Mouse (Mus musculus): ENCODE data around the gene Pip5k1c. TPM values are rescaled to one million over a fixed set of nuclear protein-coding genes. Genes with fewer than 3 reads are reported as not detected.

Gene Pip5k1c
- polyA plus RNA-seq, 1 experiment, result 23.3 TPM

DNA sequence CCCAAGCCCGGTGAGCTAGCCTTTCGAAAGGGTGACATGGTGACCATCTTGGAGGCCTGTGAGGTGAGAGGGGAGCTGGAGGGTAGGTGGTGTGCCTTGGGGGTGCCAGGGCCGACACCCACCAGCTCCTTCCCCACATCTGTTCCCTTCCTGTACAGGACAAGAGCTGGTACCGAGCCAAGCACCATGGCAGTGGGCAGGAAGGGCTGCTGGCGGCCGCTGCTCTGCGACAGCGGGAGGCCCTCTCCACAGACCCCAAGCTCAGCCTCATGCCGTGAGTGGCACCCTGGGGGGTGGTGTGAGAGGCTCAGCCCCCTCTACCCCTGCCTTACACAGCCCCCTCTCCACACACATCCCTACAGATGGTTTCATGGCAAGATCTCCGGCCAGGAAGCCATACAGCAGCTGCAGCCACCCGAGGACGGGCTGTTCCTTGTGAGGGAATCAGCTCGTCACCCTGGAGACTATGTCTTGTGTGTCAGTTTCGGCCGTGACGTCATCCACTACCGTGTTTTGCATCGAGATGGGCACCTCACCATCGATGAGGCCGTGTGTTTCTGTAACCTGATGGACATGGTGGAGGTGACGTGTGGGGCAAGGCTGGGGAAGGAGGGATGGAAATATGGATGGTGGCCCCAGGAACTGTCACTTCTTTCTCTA, 33.4 kb upstream of the Pip5k1c start:
- TF ChIP-seq POLR2AphosphoS2 (IDR thresholded peaks at IDR 0.05; ENCODE audit: insufficient read length, low read depth), result peak; percentile 46
- no peak for TF ChIP-seq POLR2A (IDR thresholded peaks at IDR 0.05; ENCODE audit: insufficient read length, low read depth)
- Histone ChIP-seq H3K4me3 (no peak overlapping the region), H3K36me3 (ENCODE audit: control insufficient read depth, insufficient read depth) (no peaks in the 10 kb centered on the region), H3K27me3 (ENCODE audit: control insufficient read depth, insufficient read depth, insufficient read length) (peaks cover 19% of the 10 kb centered on the region), H3K79me2 (ENCODE audit: control insufficient read depth, insufficient read depth) (no peaks in the 10 kb centered on the region), H3K4me2 (ENCODE audit: low read depth) (no peak overlapping the region), H3ac (ENCODE audit: control insufficient read depth, insufficient read length) (no peak overlapping the region)

DNA sequence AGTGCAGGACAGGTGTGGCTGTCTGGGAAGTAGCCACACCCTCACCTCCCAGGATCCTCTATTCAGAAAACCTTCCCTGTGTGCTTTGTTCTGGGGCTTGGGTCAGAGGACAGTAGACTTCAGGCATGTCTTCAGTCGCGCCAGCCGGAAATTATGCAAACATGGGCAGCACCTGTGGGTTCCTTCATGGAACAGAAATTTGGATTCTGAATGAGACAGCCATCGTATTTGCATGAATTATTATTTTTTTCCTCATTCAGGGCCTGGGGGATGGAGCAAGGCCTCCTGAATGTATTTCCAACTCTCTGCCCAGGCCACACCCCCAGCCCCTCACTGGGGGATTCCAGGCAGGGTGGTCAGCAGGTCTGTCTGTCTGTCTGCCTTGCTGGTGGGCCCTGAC, 31.7 kb upstream of the Pip5k1c start:
- Histone ChIP-seq H3ac (ENCODE audit: control insufficient read depth, insufficient read length) (no peak overlapping the region), H3K27me3 (ENCODE audit: control insufficient read depth, insufficient read depth, insufficient read length) (peaks cover 19% of the 10 kb centered on the region), H3K4me3 (no peak overlapping the region), H3K79me2 (ENCODE audit: control insufficient read depth, insufficient read depth) (peaks cover 16% of the 10 kb centered on the region), H3K4me2 (ENCODE audit: low read depth) (no peak overlapping the region), H3K36me3 (ENCODE audit: control insufficient read depth, insufficient read depth) (no peaks in the 10 kb centered on the region)
- no peak for TF ChIP-seq MYOD1 (IDR thresholded peaks at IDR 0.05; ENCODE audit: control insufficient read depth in 1 of 3, insufficient read length in 2 of 3, low read depth in 2 of 3)
- TF ChIP-seq REST (IDR thresholded peaks at IDR 0.05; ENCODE audit: insufficient read depth, insufficient read length), result no peak
- no peak for TF ChIP-seq POLR2AphosphoS2 (IDR thresholded peaks at IDR 0.05; ENCODE audit: insufficient read length, low read depth)
- no peak for TF ChIP-seq MYOG (IDR thresholded peaks at IDR 0.05; ENCODE audit: control insufficient read depth in 1 of 3, insufficient read depth in 1 of 3, insufficient read length in 2 of 3, low read depth in 2 of 3)
- no peak for TF ChIP-seq USF1 (IDR thresholded peaks at IDR 0.05; ENCODE audit: low read depth)
- no peak for TF ChIP-seq TCF3 (IDR thresholded peaks at IDR 0.05; ENCODE audit: insufficient read length, low read depth)
- no peak for TF ChIP-seq E2F4 (IDR thresholded peaks at IDR 0.05; ENCODE audit: insufficient read depth)
- TF ChIP-seq SRF (IDR thresholded peaks at IDR 0.05; ENCODE audit: control insufficient read depth, insufficient read length, low read depth), result no peak
- TF ChIP-seq TCF12 (IDR thresholded peaks at IDR 0.05; ENCODE audit: insufficient read depth, poor library complexity, severe bottlenecking), result no peak
- no peak for TF ChIP-seq CEBPB (IDR thresholded peaks at IDR 0.05; ENCODE audit: insufficient read depth, poor library complexity, severe bottlenecking)
- no peak for TF ChIP-seq MAX (IDR thresholded peaks at IDR 0.05; ENCODE audit: low read depth)
- TF ChIP-seq POLR2A (IDR thresholded peaks at IDR 0.05; ENCODE audit: insufficient read length, low read depth), result no peak

DNA sequence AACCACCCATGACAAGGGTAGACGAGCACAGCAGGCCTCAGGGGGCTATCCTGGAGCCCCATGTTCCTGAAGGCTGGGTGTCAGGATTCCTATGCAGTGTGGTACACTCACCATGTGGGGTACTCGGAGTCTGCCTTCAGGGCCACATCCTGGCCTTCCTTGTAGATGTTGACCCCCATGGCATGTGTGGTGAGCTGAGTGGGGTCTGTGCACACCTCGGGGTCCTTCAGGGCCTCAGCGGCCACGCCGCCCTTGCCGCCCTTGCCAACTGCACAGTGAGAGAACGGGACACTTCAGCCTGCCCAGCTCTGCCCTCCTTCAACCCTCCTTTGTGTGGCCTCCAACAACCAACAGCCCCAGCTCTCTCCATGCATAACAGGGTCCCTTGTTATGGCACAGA, 27.2 kb upstream of the Pip5k1c start:
- Histone ChIP-seq H3K4me2 (ENCODE audit: low read depth) (peak overlapping the region; percentile 75), H3K36me3 (ENCODE audit: control insufficient read depth, insufficient read depth) (no peaks in the 10 kb centered on the region), H3K79me2 (ENCODE audit: control insufficient read depth, insufficient read depth) (peaks cover 34% of the 10 kb centered on the region), H3K4me3 (peak overlapping the region; percentile 86), H3K27me3 (ENCODE audit: control insufficient read depth, insufficient read depth, insufficient read length) (no peaks in the 10 kb centered on the region), H3ac (ENCODE audit: control insufficient read depth, insufficient read length) (no peak overlapping the region)
- TF ChIP-seq TCF3 (IDR thresholded peaks at IDR 0.05; ENCODE audit: insufficient read length, low read depth) (no peak), MYOG (IDR thresholded peaks at IDR 0.05; ENCODE audit: control insufficient read depth in 1 of 3, insufficient read depth in 1 of 3, insufficient read length in 2 of 3, low read depth in 2 of 3) (no peak)

DNA sequence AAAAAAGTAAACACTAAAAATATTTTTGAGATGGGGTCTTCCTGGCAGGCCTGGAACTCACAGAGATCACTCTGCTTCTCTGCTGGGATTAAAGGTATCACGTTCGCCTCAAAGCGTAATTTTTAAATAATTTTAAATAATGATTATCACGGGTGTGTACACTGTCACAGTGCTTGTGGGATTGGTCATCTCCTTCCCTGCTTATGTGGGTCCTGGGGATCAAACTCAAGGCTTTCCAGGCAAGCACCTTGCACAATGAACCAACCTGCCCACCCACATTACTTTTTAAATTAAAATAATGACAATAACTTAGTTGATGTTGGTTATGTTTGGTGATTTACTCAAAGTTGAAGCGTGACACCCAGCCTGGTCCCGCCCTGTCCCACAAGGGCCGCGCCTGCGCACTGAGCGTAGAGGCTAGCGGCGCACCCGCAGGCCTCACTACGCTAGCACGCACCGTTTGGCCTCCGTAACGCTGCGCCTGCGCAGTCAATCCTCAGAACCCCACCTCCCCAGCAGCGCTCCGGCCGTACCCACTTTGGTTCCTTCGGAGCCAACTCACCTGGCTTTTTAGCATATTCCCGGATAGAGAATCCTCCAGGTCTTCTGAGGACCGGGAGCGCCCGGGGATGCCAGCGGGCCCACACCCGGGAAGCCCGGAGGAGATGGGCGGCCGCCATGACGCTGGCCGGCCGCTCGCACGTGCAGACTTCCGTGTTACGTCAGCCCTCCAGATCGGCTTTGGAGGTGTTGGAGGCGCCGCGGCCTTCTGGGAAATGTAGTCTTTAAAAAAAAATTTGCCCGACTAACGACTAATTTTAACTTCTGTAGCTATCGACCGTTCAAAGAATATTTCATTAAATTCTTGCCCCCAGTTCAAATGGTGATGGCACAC, 26.3 kb upstream of the Pip5k1c start, which contains the start of the genes Mrpl54 and Apba3:
TSS of gene Mrpl54 (minus strand) at position 724 of the 895 bp plus-strand sequence.
TSS of gene Apba3 (plus strand) at position 750 of the 895 bp plus-strand sequence.
- peak within 1 kb of the TSS; percentile 26 for H3ac ChIP-seq (ENCODE audit: control insufficient read depth, insufficient read length)
- H3K79me2 ChIP-seq (ENCODE audit: control insufficient read depth, insufficient read depth), result peaks cover 34% of the 10 kb centered on the region
- no peaks in the 10 kb centered on the region for H3K27me3 ChIP-seq (ENCODE audit: control insufficient read depth, insufficient read depth, insufficient read length)
- peak within 1 kb of the TSS; percentile 75 for H3K4me2 ChIP-seq (ENCODE audit: low read depth)
- no peak for TF ChIP-seq TCF3 (IDR thresholded peaks at IDR 0.05; ENCODE audit: insufficient read length, low read depth)
- peak; percentile 25 for TF ChIP-seq USF1 (IDR thresholded peaks at IDR 0.05; ENCODE audit: low read depth)
- TF ChIP-seq TCF12 (IDR thresholded peaks at IDR 0.05; ENCODE audit: insufficient read depth, poor library complexity, severe bottlenecking), result no peak
- TF ChIP-seq MAX (IDR thresholded peaks at IDR 0.05; ENCODE audit: low read depth), result peak; percentile 29
- TF ChIP-seq CEBPB (IDR thresholded peaks at IDR 0.05; ENCODE audit: insufficient read depth, poor library complexity, severe bottlenecking), result peak; percentile 49; the same call in 1 of the 2 replicates
- TF ChIP-seq SRF (IDR thresholded peaks at IDR 0.05; ENCODE audit: control insufficient read depth, insufficient read length, low read depth), result no peak
- TF ChIP-seq MYOG (IDR thresholded peaks at IDR 0.05; ENCODE audit: control insufficient read depth in 1 of 3, insufficient read depth in 1 of 3, insufficient read length in 2 of 3, low read depth in 2 of 3), result no peak
- peak; percentile 86 for TF ChIP-seq POLR2AphosphoS2 (IDR thresholded peaks at IDR 0.05; ENCODE audit: insufficient read length, low read depth)
- peak; percentile 90 for TF ChIP-seq POLR2A (IDR thresholded peaks at IDR 0.05; ENCODE audit: insufficient read length, low read depth)
- no peak for TF ChIP-seq E2F4 (IDR thresholded peaks at IDR 0.05; ENCODE audit: insufficient read depth)
- TF ChIP-seq MYOD1 (IDR thresholded peaks at IDR 0.05; ENCODE audit: control insufficient read depth in 1 of 3, insufficient read length in 2 of 3, low read depth in 2 of 3), result peak in 1 of 3 experiments; percentile 2
- TF ChIP-seq REST (IDR thresholded peaks at IDR 0.05; ENCODE audit: insufficient read depth, insufficient read length), result no peak
- peak within 1 kb of the TSS; percentile 86 for H3K4me3 ChIP-seq
- H3K36me3 ChIP-seq (ENCODE audit: control insufficient read depth, insufficient read depth), result no peaks in the 10 kb centered on the region

All from myocyte (in vitro differentiated cells).